Comparison of ENCODE assay signal across 14 mouse cellular contexts in genomic region chr19:53517370-53518096, GRCm38 (mm10). TPM values are rescaled to one million over a fixed set of nuclear protein-coding genes. Genes with fewer than 3 reads are reported as not detected.
DNase-seq lines count a peak whose midpoint lies in the region; ATAC-seq and TF ChIP-seq lines count a peak whose summit lies in the region.
"Had no signal": no experiment of that assay in that cellular context is flagged by ENCODE, and none has a peak within 500 bp of the region (broad histone marks: within the 10 kb centered on the region; RNA-seq: fewer than 3 reads in every experiment).

No protein-coding gene starts in this region.

- no peak overlapping the region for H3K4me3 ChIP-seq in lung, embryonic 16.5 days (ENCODE audit: low read length)
- H3K4me3 ChIP-seq in forebrain, embryonic 16.5 days (replicated peaks; ENCODE audit: low read length), result no peak overlapping the region
- no peak overlapping the region for H3K4me3 ChIP-seq in stomach, embryonic 15.5 days (replicated peaks)
- no peak overlapping the region for H3K4me3 ChIP-seq in heart, adult 2 months
- H3K4me3 ChIP-seq: embryonic facial prominence, embryonic 12.5 days; myocyte had no signal

- no peak for TF ChIP-seq POLR2A in heart, adult 2 months (IDR thresholded peaks at IDR 0.05; ENCODE audit: insufficient read depth, low read depth, low read length)

- H3K9ac ChIP-seq in lung, embryonic 16.5 days (ENCODE audit: low read length), result no peak overlapping the region
- H3K9ac ChIP-seq in forebrain, embryonic 16.5 days (replicated peaks; ENCODE audit: low read depth, low read length), result no peak overlapping the region
- no peak overlapping the region for H3K9ac ChIP-seq in stomach, embryonic 15.5 days
- no peak overlapping the region for H3K9ac ChIP-seq in heart, adult 2 months (ENCODE audit: low read depth, low read length)
- H3K9ac ChIP-seq: embryonic facial prominence, embryonic 12.5 days; lung, embryonic 14.5 days had no signal

- DNase-seq in lung, adult 18-20 months, result no peak
- DNase-seq in cerebellum, adult 11 months, result peak; percentile 67
- no peak for DNase-seq in frontal cortex, postnatal 10 days (ENCODE audit: low spot score in 2 of 2)
- no peak for DNase-seq in heart, adult 2 months
- DNase-seq: adrenal gland, postnatal 14 days; gastrocnemius, postnatal 25 days; lung, embryonic 14.5 days; thymus, postnatal 25 days had no signal

- 21% methylated on average over 18 of the region's 18 CpGs for WGBS in lung, embryonic 16.5 days
- 16% methylated on average over 18 of the region's 18 CpGs for WGBS in forebrain, embryonic 16.5 days
- WGBS in stomach, embryonic 15.5 days, result 32% methylated on average over 18 of the region's 18 CpGs
- 25% methylated on average over 18 of the region's 18 CpGs for WGBS in heart, adult 2 months

- peaks cover 5% of the 10 kb centered on the region for H3K4me1 ChIP-seq in lung, embryonic 16.5 days (replicated peaks; ENCODE audit: control insufficient read depth, insufficient read depth, low read length)
- H3K4me1 ChIP-seq in forebrain, embryonic 16.5 days (replicated peaks; ENCODE audit: control insufficient read depth, insufficient read depth, low read length), result peaks cover 10% of the 10 kb centered on the region; the same call in 1 of the 2 replicates
- H3K4me1 ChIP-seq in stomach, embryonic 15.5 days, result peaks cover 6% of the 10 kb centered on the region; the same call in 1 of the 2 replicates
- H3K4me1 ChIP-seq in heart, adult 2 months (ENCODE audit: control insufficient read depth, insufficient read depth, low read length), result peaks cover 5% of the 10 kb centered on the region

- H3K79me2 ChIP-seq in heart, adult 2 months (replicated peaks; ENCODE audit: control insufficient read depth, insufficient read depth, low read length), result no peaks in the 10 kb centered on the region

- intact Hi-C loops in heart, adult 2 months (cut with DNase I), result no loop called here

- H3K27ac ChIP-seq in lung, embryonic 16.5 days (ENCODE audit: low read length), result no peak overlapping the region
- no peak overlapping the region for H3K27ac ChIP-seq in forebrain, embryonic 16.5 days (ENCODE audit: low read length)
- no peak overlapping the region for H3K27ac ChIP-seq in stomach, embryonic 15.5 days
- H3K27ac ChIP-seq in heart, adult 2 months, result no peak overlapping the region
- H3K27ac ChIP-seq: embryonic facial prominence, embryonic 12.5 days had no signal

- H3K36me3 ChIP-seq in lung, embryonic 16.5 days (ENCODE audit: control insufficient read depth, insufficient read depth, low read length), result no peaks in the 10 kb centered on the region
- no peaks in the 10 kb centered on the region for H3K36me3 ChIP-seq in forebrain, embryonic 16.5 days (ENCODE audit: control insufficient read depth, insufficient read depth)
- H3K36me3 ChIP-seq in stomach, embryonic 15.5 days, result no peaks in the 10 kb centered on the region
- no peaks in the 10 kb centered on the region for H3K36me3 ChIP-seq in heart, adult 2 months (ENCODE audit: control insufficient read depth, insufficient read depth, low read length)
- H3K36me3 ChIP-seq: embryonic facial prominence, embryonic 12.5 days had no signal

- no peaks in the 10 kb centered on the region for H3K27me3 ChIP-seq in lung, embryonic 16.5 days (ENCODE audit: control insufficient read depth, insufficient read depth, low read depth, low read length)
- no peaks in the 10 kb centered on the region for H3K27me3 ChIP-seq in forebrain, embryonic 16.5 days (replicated peaks; ENCODE audit: control insufficient read depth, insufficient read depth, low read length)
- H3K27me3 ChIP-seq in stomach, embryonic 15.5 days (replicated peaks), result no peaks in the 10 kb centered on the region
- no peaks in the 10 kb centered on the region for H3K27me3 ChIP-seq in heart, adult 2 months (ENCODE audit: control insufficient read depth, insufficient read depth, low read length)
- H3K27me3 ChIP-seq: embryonic facial prominence, embryonic 12.5 days had no signal

- TF ChIP-seq CTCF in heart, adult 2 months (IDR thresholded peaks at IDR 0.05), result no peak

- no peaks in the 10 kb centered on the region for H3K9me3 ChIP-seq in lung, embryonic 16.5 days (ENCODE audit: control insufficient read depth, low read length)
- H3K9me3 ChIP-seq in forebrain, embryonic 16.5 days (ENCODE audit: control insufficient read depth, low read length), result no peaks in the 10 kb centered on the region
- H3K9me3 ChIP-seq in stomach, embryonic 15.5 days, result no peaks in the 10 kb centered on the region
- H3K9me3 ChIP-seq: embryonic facial prominence, embryonic 12.5 days had no signal

- peak; percentile 34; the same call in 1 of the 2 replicates for ATAC-seq in lung, embryonic 16.5 days (ENCODE audit: low read depth)
- peak; percentile 88 for ATAC-seq in forebrain, embryonic 16.5 days
- peak; percentile 43; the same call in 1 of the 2 replicates for ATAC-seq in stomach, embryonic 15.5 days (ENCODE audit: insufficient read depth, low FRiP score, low read depth)
- ATAC-seq: inflammation-experienced regulatory T-cells, adult 6 months had no signal

- no peak overlapping the region for H3K4me2 ChIP-seq in lung, embryonic 16.5 days (ENCODE audit: low read depth, low read length)
- no peak overlapping the region for H3K4me2 ChIP-seq in forebrain, embryonic 16.5 days (ENCODE audit: low read length)
- H3K4me2 ChIP-seq in stomach, embryonic 15.5 days, result no peak overlapping the region
- H3K4me2 ChIP-seq: embryonic facial prominence, embryonic 12.5 days; lung, embryonic 14.5 days had no signal

- no peak for TF ChIP-seq EP300 in heart, adult 2 months (IDR thresholded peaks at IDR 0.05; ENCODE audit: insufficient read depth, low read depth, low read length)

RNA-seq across cellular contexts. Expression of gene Dusp5, which starts 11.4 kb away (rescaled TPM):
- polyA plus RNA-seq in lung, embryonic 16.5 days (2015; fragmentation: Nextera tagmentation; extraction: Ambion mirVana), result 6.9 TPM in 2 replicates
- polyA plus RNA-seq in forebrain, embryonic 16.5 days (2015; fragmentation: Nextera tagmentation; extraction: Ambion mirVana), result 2.4 and 3.9 TPM in 2 replicates
- polyA plus RNA-seq in stomach, embryonic 15.5 days (2015; fragmentation: Nextera tagmentation; extraction: Ambion mirVana), result 7.2 and 7.4 TPM in 2 replicates
- total RNA-seq in heart, adult 2 months (2021), result 1 to 10 TPM; 4.7 to 6.9 TPM
- 7.5 and 7.6 TPM in 2 replicates for polyA plus RNA-seq in heart, adult 2 months (2012; rRNA removed)

Comparison
In these comparisons a context has a peak if more than half of its experiments do, and no peak if none do; other contexts are left out.
1. ATAC-seq: peak in every context shown above with its lines; median percentile 88 in forebrain, embryonic 16.5 days; 43 in stomach, embryonic 15.5 days; 34 in lung, embryonic 16.5 days.